Mouse (Mus musculus): ENCODE measurements around the gene Carhsp1.

DNA sequence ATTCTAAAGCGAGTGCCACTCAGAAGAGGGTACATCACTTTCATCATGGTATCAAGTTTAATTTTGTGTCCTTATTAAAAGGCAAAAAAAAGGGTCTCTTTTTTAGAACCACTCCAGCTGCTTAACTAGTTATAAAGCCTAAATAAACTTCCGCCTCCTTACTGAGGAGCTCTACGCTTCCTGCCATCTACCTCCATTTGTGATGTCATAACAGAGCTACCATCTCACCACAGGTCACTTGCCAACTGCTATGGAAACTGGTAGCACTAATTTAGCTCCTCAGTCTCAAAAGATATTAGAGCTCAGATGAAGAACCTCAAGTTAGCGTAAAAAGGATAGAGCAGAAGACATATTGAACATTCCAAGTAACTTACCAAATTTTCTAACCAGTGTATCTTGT lies 48.5 kb upstream of the Carhsp1 start:
- no peak for TF ChIP-seq POLR2A (IDR thresholded peaks at IDR 0.05; ENCODE audit: borderline replicate concordance, extremely low read depth, insufficient read depth, insufficient read length, poor library complexity, severe bottlenecking)
- TF ChIP-seq CTCF (IDR thresholded peaks at IDR 0.05; ENCODE audit: borderline replicate concordance, extremely low read depth, insufficient read depth, insufficient read length): no peak
